Mouse (Mus musculus): ENCODE measurements around the gene Epha7. TPM values are rescaled to one million over a fixed set of nuclear protein-coding genes. Genes with fewer than 3 reads are reported as not detected.

Gene Epha7
- 59.0 and 61.3 TPM in 2 replicates for polyA plus RNA-seq (2014; fragmentation: Nextera tagmentation; extraction: Ambion mirVana)

- peak within 1 kb of the TSS; percentile 73 for H3K4me2 ChIP-seq
- DNase-seq (peak; percentile 99), ATAC-seq (ENCODE audit: insufficient read depth) (peak; percentile 97)
- under 1% methylated on average over 48 of the region's 48 CpGs for WGBS
- TF ChIP-seq CTCF (IDR thresholded peaks at IDR 0.05; ENCODE audit: low read depth): no peak
- no peaks in the 10 kb centered on the region for H3K36me3 ChIP-seq (ENCODE audit: insufficient read depth)
- H3K4me3 ChIP-seq (ENCODE audit: low read depth, low read length): peak within 1 kb of the TSS; percentile 85
- no peaks in the 10 kb centered on the region for H3K4me1 ChIP-seq (ENCODE audit: insufficient read depth)
- H3K9ac ChIP-seq: peak within 1 kb of the TSS; percentile 88
- H3K27me3 ChIP-seq (ENCODE audit: insufficient read depth, low read length): no peaks in the 10 kb centered on the region
- no peaks in the 10 kb centered on the region for H3K9me3 ChIP-seq (ENCODE audit: low read depth, low read length)
- peak within 1 kb of the TSS; percentile 95 for H3K27ac ChIP-seq (ENCODE audit: low read depth)
Measured at GRCm38 (mm10) chr4:28812691-28813289, at the start of gene Epha7. Gene Epha7 (plus strand): TSS chr4:28813131.

- no peak overlapping the region for H3K4me2 ChIP-seq
- no peaks in the 10 kb centered on the region for H3K36me3 ChIP-seq (ENCODE audit: insufficient read depth)
- no peak overlapping the region for H3K9ac ChIP-seq
- DNase-seq: no peak
- H3K27me3 ChIP-seq (ENCODE audit: insufficient read depth, low read length): no peaks in the 10 kb centered on the region
- H3K27ac ChIP-seq (ENCODE audit: low read depth): no peak overlapping the region
- no peak for ATAC-seq (ENCODE audit: insufficient read depth)
- no peak for TF ChIP-seq CTCF (IDR thresholded peaks at IDR 0.05; ENCODE audit: low read depth)
- 28% methylated on average over 3 of the region's 3 CpGs for WGBS
- H3K9me3 ChIP-seq (ENCODE audit: low read depth, low read length): no peaks in the 10 kb centered on the region
- H3K4me3 ChIP-seq (ENCODE audit: low read depth, low read length): no peak overlapping the region
- no peaks in the 10 kb centered on the region for H3K4me1 ChIP-seq (ENCODE audit: insufficient read depth)
Measured at GRCm38 (mm10) chr4:28783961-28784360, 29.0 kb upstream of the Epha7 start.

- H3K4me3 ChIP-seq (ENCODE audit: low read depth, low read length): no peak overlapping the region
- no peaks in the 10 kb centered on the region for H3K27me3 ChIP-seq (ENCODE audit: insufficient read depth, low read length)
- ATAC-seq (ENCODE audit: insufficient read depth) (no peak), DNase-seq (peak; percentile 74)
- no peaks in the 10 kb centered on the region for H3K36me3 ChIP-seq (ENCODE audit: insufficient read depth)
- H3K4me1 ChIP-seq (ENCODE audit: insufficient read depth): no peaks in the 10 kb centered on the region
- peak; percentile 58 for TF ChIP-seq CTCF (IDR thresholded peaks at IDR 0.05; ENCODE audit: low read depth)
- no peak overlapping the region for H3K9ac ChIP-seq
- no peak overlapping the region for H3K27ac ChIP-seq (ENCODE audit: low read depth)
- no peak overlapping the region for H3K4me2 ChIP-seq
- H3K9me3 ChIP-seq (ENCODE audit: low read depth, low read length): no peaks in the 10 kb centered on the region
Measured at GRCm38 (mm10) chr4:28808800-28809199, 4.1 kb upstream of the Epha7 start.

GRCm38 (mm10) chr4:28809703-28810102 is 3.2 kb upstream of the Epha7 start:
- WGBS: 72% methylated on average over 4 of the region's 4 CpGs

GRCm38 (mm10) chr4:28813551-28814475 is 882 bp downstream of the Epha7 start:
- WGBS: under 1% methylated on average over 84 of the region's 94 CpGs
- peak; percentile 1; the same call in 1 of the 2 replicates for TF ChIP-seq CTCF (IDR thresholded peaks at IDR 0.05; ENCODE audit: low read depth)

More at GRCm38 (mm10) chr4:28809703-28810102, 3.2 kb upstream of the Epha7 start:
- no peaks in the 10 kb centered on the region for H3K27me3 ChIP-seq (ENCODE audit: insufficient read depth, low read length)
- DNase-seq (no peak), ATAC-seq (ENCODE audit: insufficient read depth) (no peak)
- no peak overlapping the region for H3K4me2 ChIP-seq
- H3K36me3 ChIP-seq (ENCODE audit: insufficient read depth): no peaks in the 10 kb centered on the region
- no peak overlapping the region for H3K9ac ChIP-seq
- H3K4me1 ChIP-seq (ENCODE audit: insufficient read depth): no peaks in the 10 kb centered on the region
- no peak overlapping the region for H3K4me3 ChIP-seq (ENCODE audit: low read depth, low read length)
- H3K27ac ChIP-seq (ENCODE audit: low read depth): no peak overlapping the region
- no peak for TF ChIP-seq CTCF (IDR thresholded peaks at IDR 0.05; ENCODE audit: low read depth)
- H3K9me3 ChIP-seq (ENCODE audit: low read depth, low read length): no peaks in the 10 kb centered on the region

GRCm38 (mm10) chr4:28814476-28814815 is 1.5 kb downstream of the Epha7 start:
- Histone ChIP-seq H3K4me2 (peak overlapping the region; percentile 73), H3K4me3 (ENCODE audit: low read depth, low read length) (peak overlapping the region; percentile 85), H3K9me3 (ENCODE audit: low read depth, low read length) (no peaks in the 10 kb centered on the region), H3K27ac (ENCODE audit: low read depth) (peak overlapping the region; percentile 95), H3K4me1 (ENCODE audit: insufficient read depth) (no peaks in the 10 kb centered on the region), H3K9ac (peak overlapping the region; percentile 88), H3K36me3 (ENCODE audit: insufficient read depth) (no peaks in the 10 kb centered on the region), H3K27me3 (ENCODE audit: insufficient read depth, low read length) (no peaks in the 10 kb centered on the region)
- ATAC-seq (ENCODE audit: insufficient read depth) (no peak), DNase-seq (peak; percentile 40)
- TF ChIP-seq CTCF (IDR thresholded peaks at IDR 0.05; ENCODE audit: low read depth): no peak
- under 1% methylated on average over 8 of the region's 8 CpGs for WGBS

More at GRCm38 (mm10) chr4:28813551-28814475, 882 bp downstream of the Epha7 start:
- no peaks in the 10 kb centered on the region for H3K36me3 ChIP-seq (ENCODE audit: insufficient read depth)
- H3K27me3 ChIP-seq (ENCODE audit: insufficient read depth, low read length): no peaks in the 10 kb centered on the region
- peak; percentile 45 for ATAC-seq (ENCODE audit: insufficient read depth)
- peak overlapping the region; percentile 73 for H3K4me2 ChIP-seq
- H3K4me3 ChIP-seq (ENCODE audit: low read depth, low read length): peak overlapping the region; percentile 85
- H3K9me3 ChIP-seq (ENCODE audit: low read depth, low read length): no peaks in the 10 kb centered on the region
- peak; percentile 66 for DNase-seq
- peak overlapping the region; percentile 95 for H3K27ac ChIP-seq (ENCODE audit: low read depth)
- no peaks in the 10 kb centered on the region for H3K4me1 ChIP-seq (ENCODE audit: insufficient read depth)
- H3K9ac ChIP-seq: peak overlapping the region; percentile 88

All from lung, embryonic 14.5 days (tissue).